Mouse (Mus musculus): ENCODE results near the gene Zp3r. TPM values are rescaled to one million over a fixed set of nuclear protein-coding genes. Genes with fewer than 3 reads are reported as not detected.

The Zp3r gene
- total RNA-seq, 1 experiment from 2014 or later: not detected

Other genes starting within 250 kb of the Zp3r start
- not detected in 2 replicates for gene Cd55b, start 206.6 kb downstream of the Zp3r start, total RNA-seq (2021)
- 14.9 and 15.2 TPM in 2 replicates for gene Cd55, start 166.9 kb downstream of the Zp3r start, total RNA-seq (2021)
- 3.8 TPM in 1 of 2 replicates, not detected in the other for gene C4bp, start 32.0 kb upstream of the Zp3r start, total RNA-seq (2021)
- gene Gm29427, start 86.2 kb upstream of the Zp3r start, total RNA-seq (2021): 0.21 TPM in 1 of 2 replicates, not detected in the other
- gene Yod1, start 87.7 kb upstream of the Zp3r start, total RNA-seq (2021): 8.7 and 9.9 TPM in 2 replicates
- gene Pfkfb2, start 99.6 kb upstream of the Zp3r start, total RNA-seq (2021): 29.3 and 34.7 TPM in 2 replicates
- 2.5 and 3.4 TPM in 2 replicates for gene AA986860, start 102.4 kb upstream of the Zp3r start, total RNA-seq (2021)
- gene Fcamr, start 171.3 kb upstream of the Zp3r start, total RNA-seq (2021): not detected in 2 replicates
- 2.6 TPM in 1 of 2 replicates, not detected in the other for gene Pigr, start 197.1 kb upstream of the Zp3r start, total RNA-seq (2021)
- gene Fcmr, start 236.0 kb upstream of the Zp3r start, total RNA-seq (2021): 0.76 and 1.1 TPM in 2 replicates